9 mouse cellular contexts compared by ENCODE assay signal in genomic region chr10:80247849-80248248, GRCm38 (mm10). TPM values are rescaled to one million over a fixed set of nuclear protein-coding genes. Genes with fewer than 3 reads are reported as not detected.
DNase-seq lines count a peak whose midpoint lies in the region; ATAC-seq and TF ChIP-seq lines count a peak whose summit lies in the region.
"Had no signal": no experiment of that assay in that cellular context is flagged by ENCODE, and none has a peak within 500 bp of the region (broad histone marks: within the 10 kb centered on the region; RNA-seq: fewer than 3 reads in every experiment).

No protein-coding gene starts in this region.

- no peak overlapping the region for H3K4me3 ChIP-seq in gastrocnemius, adult 2 months
- no peak overlapping the region for H3K4me3 ChIP-seq in midbrain, embryonic 14.5 days (replicated peaks; ENCODE audit: low read depth, low read length)
- H3K4me3 ChIP-seq in midbrain, embryonic 16.5 days (ENCODE audit: low read depth, low read length): no peak overlapping the region

- DNase-seq in gastrocnemius, adult 2 months: no peak
- no peak for DNase-seq in gastrocnemius, postnatal 14 days
- DNase-seq in midbrain, embryonic 14.5 days: peak; percentile 75
- DNase-seq in forelimb bud, embryonic 11.5 days (ENCODE audit: low read depth, low spot score): peak; percentile 40
- peak; percentile 33 for DNase-seq in splenic B cell, adult 2 months (ENCODE audit: low read depth, low spot score)
- DNase-seq in gastrocnemius, postnatal 36 days: no peak
- DNase-seq in thymus, postnatal 25 days: no peak

- H3K4me2 ChIP-seq in midbrain, embryonic 14.5 days (ENCODE audit: low read length): no peak overlapping the region
- H3K4me2 ChIP-seq in midbrain, embryonic 16.5 days (ENCODE audit: low read length): no peak overlapping the region

- 28% methylated on average over 6 of the region's 6 CpGs for WGBS in midbrain, embryonic 14.5 days
- 33% methylated on average over 6 of the region's 6 CpGs for WGBS in midbrain, embryonic 16.5 days

- no peak overlapping the region for H3K9ac ChIP-seq in midbrain, embryonic 14.5 days (replicated peaks; ENCODE audit: low read length)
- no peak overlapping the region; the same call in 1 of the 2 replicates for H3K9ac ChIP-seq in midbrain, embryonic 16.5 days (ENCODE audit: low read depth, low read length)
- H3K9ac ChIP-seq: embryonic facial prominence, embryonic 15.5 days had no signal

- intact Hi-C loops in gastrocnemius, adult 2 months (cut with DNase I): no loop called here
- intact Hi-C loops in gastrocnemius, postnatal 14 days (cut with DNase I; ENCODE audit: low total_unique reads): no loop called here
- intact Hi-C loops in gastrocnemius, postnatal 36 days (cut with DNase I): no loop called here

- peaks cover 18% of the 10 kb centered on the region for H3K4me1 ChIP-seq in midbrain, embryonic 14.5 days (ENCODE audit: control insufficient read depth, insufficient read depth, low read length)
- peaks cover 14% of the 10 kb centered on the region for H3K4me1 ChIP-seq in midbrain, embryonic 16.5 days (ENCODE audit: control insufficient read depth, insufficient read depth, low read length)

- no peak overlapping the region for H3K27ac ChIP-seq in gastrocnemius, adult 2 months
- no peak overlapping the region for H3K27ac ChIP-seq in midbrain, embryonic 14.5 days (replicated peaks; ENCODE audit: low read depth, low read length)
- no peak overlapping the region for H3K27ac ChIP-seq in midbrain, embryonic 16.5 days (ENCODE audit: low read length)
- H3K27ac ChIP-seq: embryonic facial prominence, embryonic 15.5 days had no signal

- no peaks in the 10 kb centered on the region for H3K27me3 ChIP-seq in midbrain, embryonic 14.5 days (ENCODE audit: control insufficient read depth, insufficient read depth, low read length)
- no peaks in the 10 kb centered on the region for H3K27me3 ChIP-seq in midbrain, embryonic 16.5 days (ENCODE audit: control insufficient read depth, insufficient read depth, low read depth, low read length)
- H3K27me3 ChIP-seq in splenic B cell, adult 2 months (ENCODE audit: control insufficient read depth, insufficient read depth, low read length, poor library complexity, severe bottlenecking): no peaks in the 10 kb centered on the region
- H3K27me3 ChIP-seq: embryonic facial prominence, embryonic 15.5 days had no signal

- no peaks in the 10 kb centered on the region for H3K9me3 ChIP-seq in midbrain, embryonic 14.5 days (ENCODE audit: control insufficient read depth, low read length)
- H3K9me3 ChIP-seq in midbrain, embryonic 16.5 days (replicated peaks; ENCODE audit: control insufficient read depth, low read length, poor library complexity, severe bottlenecking): no peaks in the 10 kb centered on the region
- H3K9me3 ChIP-seq: embryonic facial prominence, embryonic 15.5 days had no signal

- no peak for ATAC-seq in midbrain, embryonic 14.5 days (ENCODE audit: low FRiP score, low TSS enrichment)
- ATAC-seq in midbrain, embryonic 16.5 days: no peak

- H3K36me3 ChIP-seq in midbrain, embryonic 14.5 days (ENCODE audit: control insufficient read depth, insufficient read depth, low read length): peaks cover 26% of the 10 kb centered on the region
- peaks cover 5% of the 10 kb centered on the region; the same call in 1 of the 2 replicates for H3K36me3 ChIP-seq in midbrain, embryonic 16.5 days (ENCODE audit: control insufficient read depth, insufficient read depth, low read length)
- no peaks in the 10 kb centered on the region; the same call in 1 of the 2 replicates for H3K36me3 ChIP-seq in splenic B cell, adult 2 months (ENCODE audit: control insufficient read depth, insufficient read depth, low read length, poor library complexity, severe bottlenecking)

- peak; percentile 28; the same call in 1 of the 2 replicates for TF ChIP-seq CTCF in gastrocnemius, adult 2 months (IDR thresholded peaks at IDR 0.05)

RNA-seq across cellular contexts. Expression of gene Ndufs7, which starts 1.1 kb away (rescaled TPM):
- total RNA-seq in gastrocnemius, adult 2 months (2021): 100 to 1,000 TPM; 496 to 663 TPM
- total RNA-seq in gastrocnemius, postnatal 14 days (2021): 100 to 1,000 TPM; 423 to 474 TPM
- polyA plus RNA-seq in midbrain, embryonic 14.5 days (2014; fragmentation: Nextera tagmentation; extraction: Ambion mirVana): 274 and 323 TPM in 2 replicates
- 263 and 302 TPM in 2 replicates for polyA plus RNA-seq in midbrain, embryonic 16.5 days (2015; fragmentation: Nextera tagmentation; extraction: Ambion mirVana)
- total RNA-seq in gastrocnemius, postnatal 36 days (2021): 100 to 1,000 TPM; 516 to 553 TPM

RNA-seq across cellular contexts. Expression of gene Gamt, which starts 13.0 kb away (rescaled TPM):
- total RNA-seq in gastrocnemius, adult 2 months (2021): 10 to 100 TPM; 14.0 to 28.5 TPM
- total RNA-seq in gastrocnemius, postnatal 14 days (2021): 100 to 1,000 TPM; 232 to 267 TPM
- 15.1 and 16.7 TPM in 2 replicates for polyA plus RNA-seq in midbrain, embryonic 14.5 days (2014; fragmentation: Nextera tagmentation; extraction: Ambion mirVana)
- polyA plus RNA-seq in midbrain, embryonic 16.5 days (2015; fragmentation: Nextera tagmentation; extraction: Ambion mirVana): 15.8 and 19.5 TPM in 2 replicates
- total RNA-seq in gastrocnemius, postnatal 36 days (2021): 10 to 100 TPM; 35.1 to 59.8 TPM

RNA-seq across cellular contexts. Expression of gene Dazap1, which starts 13.4 kb away (rescaled TPM):
- total RNA-seq in gastrocnemius, adult 2 months (2021): 10 to 100 TPM; 34.2 to 38.4 TPM
- 10 to 100 TPM; 49.9 to 51.0 TPM for total RNA-seq in gastrocnemius, postnatal 14 days (2021)
- polyA plus RNA-seq in midbrain, embryonic 14.5 days (2014; fragmentation: Nextera tagmentation; extraction: Ambion mirVana): 42.5 and 49.3 TPM in 2 replicates
- polyA plus RNA-seq in midbrain, embryonic 16.5 days (2015; fragmentation: Nextera tagmentation; extraction: Ambion mirVana): 43.7 and 51.9 TPM in 2 replicates
- total RNA-seq in gastrocnemius, postnatal 36 days (2021): 10 to 100 TPM; 30.0 to 40.4 TPM

RNA-seq across cellular contexts. Expression of gene Mum1, which starts 21.6 kb away (rescaled TPM):
- 10 to 100 TPM; 12.2 to 19.2 TPM for total RNA-seq in gastrocnemius, adult 2 months (2021)
- 10 to 100 TPM; 15.2 to 19.4 TPM for total RNA-seq in gastrocnemius, postnatal 14 days (2021)
- 51.5 and 65.4 TPM in 2 replicates for polyA plus RNA-seq in midbrain, embryonic 14.5 days (2014; fragmentation: Nextera tagmentation; extraction: Ambion mirVana)
- polyA plus RNA-seq in midbrain, embryonic 16.5 days (2015; fragmentation: Nextera tagmentation; extraction: Ambion mirVana): 47.8 and 51.1 TPM in 2 replicates
- total RNA-seq in gastrocnemius, postnatal 36 days (2021): 10 to 100 TPM; 12.3 to 14.3 TPM

RNA-seq across cellular contexts. Expression of gene Rps15, which starts 44.4 kb away (rescaled TPM):
- 100 to 1,000 TPM; 634 to 773 TPM for total RNA-seq in gastrocnemius, adult 2 months (2021)
- 100 to 1,000 TPM; 741 to 829 TPM for total RNA-seq in gastrocnemius, postnatal 14 days (2021)
- 622 and 707 TPM in 2 replicates for polyA plus RNA-seq in midbrain, embryonic 14.5 days (2014; fragmentation: Nextera tagmentation; extraction: Ambion mirVana)
- polyA plus RNA-seq in midbrain, embryonic 16.5 days (2015; fragmentation: Nextera tagmentation; extraction: Ambion mirVana): 465 and 476 TPM in 2 replicates
- 100 to 1,000 TPM; 529 to 644 TPM for total RNA-seq in gastrocnemius, postnatal 36 days (2021)

Comparison
In these comparisons a context has a peak if more than half of its experiments do, and no peak if none do; other contexts are left out.
1. DNase-seq: peak in midbrain, embryonic 14.5 days (single experiment), forelimb bud, embryonic 11.5 days (single experiment) and splenic B cell, adult 2 months (single experiment); none in gastrocnemius, adult 2 months (single experiment), gastrocnemius, postnatal 14 days (single experiment), gastrocnemius, postnatal 36 days (0 of 2) and thymus, postnatal 25 days (single experiment).